Mouse (Mus musculus): ENCODE results near the gene Isyna1.

DNA sequence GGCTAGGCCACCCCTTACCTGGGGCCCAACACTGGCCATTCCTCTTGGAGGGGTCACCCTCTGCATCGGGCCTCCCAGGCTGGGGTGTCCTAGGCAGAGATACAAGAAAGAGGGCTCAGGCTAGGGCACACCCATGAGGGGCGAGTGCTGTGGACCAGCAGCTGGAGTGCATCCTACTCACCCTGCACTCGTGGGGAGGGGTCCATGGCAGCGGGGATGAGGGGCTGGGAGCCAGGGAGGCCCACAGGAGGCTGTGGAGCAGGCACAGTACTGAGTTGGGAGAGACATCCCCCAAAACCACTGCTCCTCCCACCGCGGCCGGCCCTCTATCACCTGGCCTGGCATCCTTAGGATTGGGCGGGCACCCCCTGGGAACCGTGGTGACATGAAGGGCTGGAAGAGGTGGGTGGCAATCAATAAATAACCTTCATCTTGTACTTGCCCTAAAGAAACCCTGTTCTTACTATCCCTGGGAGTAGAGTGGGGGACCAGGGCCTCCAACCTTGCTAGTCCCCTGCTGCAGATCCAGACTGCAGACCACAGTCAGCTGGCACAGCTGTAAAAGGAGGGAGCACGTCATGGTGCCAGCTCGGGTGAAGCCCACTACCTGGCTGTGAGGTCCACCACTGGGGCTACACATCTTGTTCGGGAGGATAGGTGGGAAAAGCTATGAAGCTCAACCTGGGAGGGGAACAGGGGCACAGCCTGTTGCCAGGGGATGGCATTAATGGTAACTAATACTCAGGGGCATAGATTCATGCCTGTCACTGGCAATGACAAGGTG is 5.5 kb downstream of the Isyna1 start:
- TF ChIP-seq POLR2A (IDR thresholded peaks at IDR 0.05; ENCODE audit: control insufficient read depth in 1 of 2, insufficient read depth in 1 of 2, low read depth in 1 of 2, low read length in 2 of 2, poor library complexity in 1 of 2) (no peak), ZNF384 (IDR thresholded peaks at IDR 0.05; ENCODE audit: low read depth, low read length) (no peak), CTCF (IDR thresholded peaks at IDR 0.05 in 2 of 3, conservative IDR thresholded peaks at IDR 0.05 in 1 of 3; ENCODE audit: control insufficient read depth in 1 of 3, insufficient read depth in 1 of 3, low read depth in 2 of 3, low read length in 3 of 3, poor library complexity in 1 of 3, severe bottlenecking in 1 of 3) (no peak)

All from MEL (cell line).